Mouse (Mus musculus): Measurements from ENCODE around the gene Mettl16.

The Mettl16 gene

DNA sequence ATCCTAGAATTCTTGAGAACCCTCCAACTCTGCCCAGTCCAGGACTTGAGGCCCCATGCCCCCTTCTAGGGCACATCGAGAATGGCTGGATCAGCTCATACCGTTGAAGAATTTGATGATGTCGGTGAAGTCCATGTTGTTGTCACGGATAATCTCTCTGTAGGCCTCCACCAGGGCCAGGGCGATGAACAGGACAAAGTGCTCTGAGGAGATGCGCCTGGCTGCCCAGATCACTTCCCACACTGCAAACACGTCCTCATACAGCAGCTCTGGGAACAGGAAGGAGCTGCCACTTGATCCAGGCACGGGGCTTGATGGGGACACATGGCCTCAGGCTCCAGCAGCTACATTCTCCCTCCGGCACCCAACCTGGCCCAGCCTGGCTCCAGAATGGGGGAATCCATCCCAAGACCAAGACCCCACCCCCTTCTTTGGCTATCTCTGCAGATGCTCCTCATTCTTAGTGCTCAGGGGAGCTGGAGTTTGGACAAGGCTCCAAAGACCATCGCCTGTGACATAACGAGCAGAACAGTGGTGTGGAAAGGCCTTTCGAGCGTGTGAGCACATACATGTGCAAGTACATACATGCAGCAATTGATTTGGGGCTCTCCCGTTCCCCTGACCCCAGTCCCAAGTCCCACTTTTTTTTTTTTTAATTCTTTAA lies 80.5 kb downstream of the Mettl16 start:
- no peak for DNase-seq

- DNase-seq: no peak
Observed at GRCm38 (mm10) chr11:74857756-74858155, 87.1 kb downstream of the Mettl16 start.

DNA sequence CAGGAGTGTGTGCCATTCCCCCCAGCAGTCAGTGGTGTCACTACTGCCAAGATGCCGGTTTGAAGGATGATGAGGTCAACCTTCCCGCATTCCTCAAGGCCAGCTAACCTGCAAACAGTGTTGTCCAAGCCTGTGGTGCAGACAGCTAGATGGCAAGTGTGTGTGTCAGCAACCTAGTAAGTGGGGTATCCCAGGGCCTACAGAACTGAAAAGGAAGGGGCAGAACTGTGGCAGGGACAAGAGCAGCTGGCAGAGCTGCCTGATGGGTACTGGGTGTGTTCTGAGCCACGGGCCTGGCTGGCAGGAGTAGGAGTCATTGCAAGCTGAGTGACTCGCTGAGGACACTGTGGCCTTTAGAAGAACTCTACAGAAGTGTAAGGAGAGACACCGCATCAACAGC lies 91.5 kb downstream of the Mettl16 start:
- DNase-seq: no peak

- DNase-seq: no peak
Observed at GRCm38 (mm10) chr11:74863471-74863870, 92.8 kb downstream of the Mettl16 start.

DNA sequence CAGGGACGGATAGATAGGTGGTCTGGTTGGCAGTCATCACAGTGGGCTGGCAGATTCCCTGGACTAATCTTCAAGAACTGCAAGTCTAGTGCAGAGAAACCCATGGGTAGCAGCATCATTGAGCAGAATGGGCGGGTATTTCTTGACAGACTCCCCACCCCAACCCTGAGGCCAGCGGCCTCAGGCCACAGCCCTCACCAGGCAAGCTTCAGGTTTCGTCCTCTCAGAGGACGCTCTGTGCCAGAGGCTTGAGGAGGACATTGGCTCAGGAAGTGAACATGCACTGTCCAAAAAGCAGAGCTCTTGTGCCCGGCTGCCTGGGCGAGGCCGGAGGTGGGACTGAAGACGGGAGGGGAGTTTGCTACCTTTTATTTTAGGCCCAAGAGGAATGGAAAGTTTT lies 93.8 kb downstream of the Mettl16 start:
- no peak for DNase-seq

- no peak for DNase-seq
Observed at GRCm38 (mm10) chr11:74865252-74865651, 94.6 kb downstream of the Mettl16 start.

- DNase-seq: peak; percentile 54
Observed at GRCm38 (mm10) chr11:74866640-74867039, 96.0 kb downstream of the Mettl16 start.

- DNase-seq: no peak
Observed at GRCm38 (mm10) chr11:74867181-74867580, 96.6 kb downstream of the Mettl16 start.

DNA sequence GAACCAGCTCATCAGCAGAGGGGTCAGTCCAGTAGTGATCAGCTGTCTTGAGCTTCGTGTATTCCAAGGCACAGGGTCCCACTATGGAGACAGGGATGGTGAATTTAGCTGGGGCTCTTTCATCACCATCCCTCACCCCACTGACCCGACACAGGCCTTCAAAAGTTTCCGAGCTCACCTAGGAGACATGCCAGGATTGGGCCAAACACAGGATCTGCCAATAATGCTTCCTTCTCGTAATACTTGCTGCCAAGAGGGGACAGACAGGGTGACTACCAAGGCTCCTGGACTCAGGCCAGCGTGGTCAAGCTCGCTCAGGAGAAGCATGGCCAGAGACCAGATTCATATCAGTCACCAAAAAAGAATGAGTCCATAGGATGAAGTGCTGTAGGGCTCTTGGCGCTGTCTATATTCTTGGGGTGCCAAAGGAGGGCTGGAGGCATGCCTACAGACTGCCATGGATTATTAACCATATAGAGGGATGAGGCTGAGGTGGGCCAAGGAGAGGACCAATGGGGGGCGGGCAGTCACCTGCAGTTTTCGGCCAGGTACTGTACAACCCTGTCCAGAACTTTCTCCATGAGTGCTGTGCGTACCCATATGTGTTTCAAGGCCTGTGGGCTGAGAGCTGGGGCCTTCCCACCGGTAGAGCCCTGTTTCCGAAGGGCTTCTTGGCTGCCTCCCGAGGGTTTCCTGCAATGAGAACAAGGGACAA lies 97.6 kb downstream of the Mettl16 start:
- DNase-seq: no peak

DNA sequence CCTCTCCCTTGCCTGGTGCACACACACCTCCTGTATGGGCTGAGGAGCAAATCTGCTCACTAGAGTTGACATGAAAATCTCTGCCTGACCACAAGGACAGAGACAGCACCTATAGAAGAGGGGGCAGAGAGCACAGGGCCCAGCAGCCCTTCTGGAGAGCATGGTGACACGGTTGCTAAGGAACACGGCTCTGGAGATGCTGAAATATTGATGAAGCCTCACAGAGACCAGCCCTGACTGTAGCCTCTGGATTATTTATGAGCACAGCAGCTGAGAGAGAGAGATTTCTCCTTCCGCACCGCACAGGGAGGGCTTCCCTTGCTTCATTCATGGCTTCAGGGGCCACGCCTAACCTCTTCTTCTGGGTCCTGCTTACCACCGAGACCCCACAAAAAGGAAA lies 99.0 kb downstream of the Mettl16 start:
- no peak for DNase-seq

DNA sequence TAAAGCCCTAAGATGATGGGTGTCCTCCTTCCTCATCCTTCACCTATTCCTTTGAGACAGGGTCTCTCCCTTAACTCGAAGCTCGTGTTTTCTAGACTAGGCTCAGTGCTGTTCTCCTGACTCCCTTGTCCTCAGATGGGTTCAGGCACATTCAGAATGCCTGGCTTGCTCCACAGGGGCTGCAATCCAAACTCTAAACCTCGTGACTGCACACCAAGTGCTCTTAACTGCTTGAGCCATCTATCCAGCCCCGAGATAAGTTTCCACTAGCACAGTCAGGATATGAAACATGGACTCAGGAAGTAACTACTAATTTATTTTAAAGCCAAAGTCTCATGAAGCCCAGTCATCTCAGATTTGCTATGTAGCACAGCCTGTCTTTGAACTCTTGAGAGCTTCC lies 99.9 kb downstream of the Mettl16 start:
- DNase-seq: no peak

GRCm38 (mm10) chr11:74870991-74871622 lies 100.5 kb downstream of the Mettl16 start:
- DNase-seq: no peak

DNA sequence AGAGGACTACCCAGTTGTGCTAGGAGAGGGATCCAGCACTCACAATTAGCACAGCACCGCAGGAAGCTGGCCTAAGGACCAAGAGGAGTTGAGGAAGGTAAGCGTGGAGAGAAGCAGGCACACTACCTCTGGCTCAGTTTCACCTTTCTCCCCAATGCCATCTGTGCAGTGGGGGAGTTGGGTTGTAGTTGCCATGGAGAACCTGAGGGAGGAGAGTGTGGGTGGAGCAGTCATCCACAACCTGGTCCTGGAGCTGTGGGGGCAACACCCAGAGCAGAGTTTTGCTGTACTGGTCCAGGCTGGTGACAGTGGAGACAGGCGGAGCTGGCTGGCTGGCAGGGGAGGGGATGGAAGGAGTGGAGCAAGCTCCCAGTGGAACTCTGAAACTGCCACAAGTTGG lies 104.0 kb downstream of the Mettl16 start:
- DNase-seq: no peak

- peak; percentile 47 for DNase-seq
Observed at GRCm38 (mm10) chr11:74876801-74877200, 106.2 kb downstream of the Mettl16 start.
